Mouse (Mus musculus) intestine, embryonic 15.5 days (tissue): ENCODE results near the gene Ust. TPM values are rescaled to one million over a fixed set of nuclear protein-coding genes. Genes with fewer than 3 reads are reported as not detected.
A peak's percentile ranks its signal among the peaks of the same experiment; 100 is the strongest.

Experiments used
- ATAC-seq: fragments of 200-750 bp; cut with Nextera tagmentation; 2 replicates; pipeline ENCODE4 v1.8.0; 2017; ENCODE audit warnings: moderate TSS enrichment, moderate library complexity
- H3K27ac ChIP-seq: fragments of 300-500 bp; sonication (generic); 2 replicates; pipeline ENCODE4 v1.5.1; 2015; ENCODE audit warnings: mild to moderate bottlenecking, inconsistent platforms
- H3K27me3 ChIP-seq: fragments of 300-500 bp; sonication (generic); replicated peaks from 2 replicates; pipeline ENCODE4 v1.6.1; 2015; ENCODE audit warnings: inconsistent platforms
- H3K36me3 ChIP-seq: fragments of 300-500 bp; sonication (generic); 2 replicates; pipeline ENCODE4 v1.6.1; 2015; ENCODE audit warnings: inconsistent platforms
- H3K4me1 ChIP-seq: fragments of 300-500 bp; sonication (generic); replicated peaks from 2 replicates; pipeline ENCODE4 v1.6.1; 2015; ENCODE audit warnings: inconsistent platforms
- H3K4me2 ChIP-seq: fragments of 300-500 bp; sonication (generic); replicated peaks from 2 replicates; pipeline ENCODE4 v1.6.1; 2015; ENCODE audit warnings: mild to moderate bottlenecking, inconsistent platforms
- H3K4me3 ChIP-seq: fragments of 300-500 bp; sonication (generic); replicated peaks from 2 replicates; pipeline ENCODE4 v1.5.1; 2015; ENCODE audit warnings: inconsistent platforms
- H3K9ac ChIP-seq: fragments of 300-500 bp; sonication (generic); 2 replicates; pipeline ENCODE4 v1.6.1; 2015; ENCODE audit warnings: inconsistent platforms
- H3K9me3 ChIP-seq: fragments of 300-500 bp; sonication (generic); 2 replicates; pipeline ENCODE4 v1.6.1; 2016; ENCODE audit warnings: inconsistent platforms
- WGBS: fragments of 180-500 bp; shearing (Covaris S2); methylation state at CpG from one replicate; pipeline ENCODE4 v1.1.7; 2015; 5-methylcytosine and 5-hydroxymethylcytosine counted together
- polyA plus RNA-seq: library from polyadenylated mRNA; unstranded; fragments of >200 nt; fragmentation: Nextera tagmentation; extraction: Ambion mirVana; gene quantifications from 2 replicates; pipeline ENCODE4 v1.2.1, GENCODE M21; 2015

Gene Ust
- polyA plus RNA-seq, 1 experiment from 2014 or later, result 4.7 TPM

- Histone ChIP-seq H3K4me2 (no peak overlapping the region), H3K9me3 (no peaks in the 10 kb centered on the region), H3K9ac (no peak overlapping the region), H3K27me3 (no peaks in the 10 kb centered on the region), H3K36me3 (no peaks in the 10 kb centered on the region), H3K4me3 (no peak overlapping the region), H3K27ac (no peak overlapping the region), H3K4me1 (no peaks in the 10 kb centered on the region)
- ATAC-seq, result no peak
- 75% methylated on average over 12 of the region's 12 CpGs for WGBS
Measured at GRCm38 (mm10) chr10:8339645-8340428, 178.8 kb downstream of the Ust start.

GRCm38 (mm10) chr10:8336601-8337000 is 182.0 kb downstream of the Ust start:
- H3K36me3 ChIP-seq, result no peaks in the 10 kb centered on the region
- H3K9me3 ChIP-seq, result no peaks in the 10 kb centered on the region
- no peaks in the 10 kb centered on the region for H3K4me1 ChIP-seq
- no peak for ATAC-seq
- 56% methylated on average over 1 of the region's 1 CpGs for WGBS
- H3K4me3 ChIP-seq, result no peak overlapping the region
- no peak overlapping the region for H3K27ac ChIP-seq
- no peak overlapping the region for H3K4me2 ChIP-seq
- H3K9ac ChIP-seq, result no peak overlapping the region
- no peaks in the 10 kb centered on the region for H3K27me3 ChIP-seq

GRCm38 (mm10) chr10:8330958-8331357 is 187.7 kb downstream of the Ust start:
- no peak overlapping the region for H3K4me2 ChIP-seq
- H3K9me3 ChIP-seq, result no peaks in the 10 kb centered on the region
- no peak overlapping the region for H3K9ac ChIP-seq
- ATAC-seq, result no peak
- H3K27ac ChIP-seq, result no peak overlapping the region
- no peaks in the 10 kb centered on the region for H3K4me1 ChIP-seq
- no peak overlapping the region for H3K4me3 ChIP-seq
- no peaks in the 10 kb centered on the region for H3K27me3 ChIP-seq
- 83% methylated on average over 5 of the region's 5 CpGs for WGBS
- H3K36me3 ChIP-seq, result no peaks in the 10 kb centered on the region

- Histone ChIP-seq H3K4me1 (no peaks in the 10 kb centered on the region), H3K27me3 (no peaks in the 10 kb centered on the region), H3K4me3 (no peak overlapping the region), H3K4me2 (no peak overlapping the region), H3K36me3 (no peaks in the 10 kb centered on the region), H3K27ac (no peak overlapping the region), H3K9me3 (no peaks in the 10 kb centered on the region), H3K9ac (no peak overlapping the region)
- no peak for ATAC-seq
- 90% methylated on average over 8 of the region's 8 CpGs for WGBS
Measured at GRCm38 (mm10) chr10:8330006-8330405, 188.6 kb downstream of the Ust start.

- no peak overlapping the region for H3K4me2 ChIP-seq
- no peaks in the 10 kb centered on the region for H3K9me3 ChIP-seq
- ATAC-seq, result no peak
- H3K27me3 ChIP-seq, result no peaks in the 10 kb centered on the region
- H3K36me3 ChIP-seq, result no peaks in the 10 kb centered on the region
- WGBS, result 42% methylated on average over 2 of the region's 2 CpGs
- no peak overlapping the region for H3K27ac ChIP-seq
- H3K4me3 ChIP-seq, result no peak overlapping the region
- H3K4me1 ChIP-seq, result no peaks in the 10 kb centered on the region
- H3K9ac ChIP-seq, result no peak overlapping the region
Measured at GRCm38 (mm10) chr10:8323304-8323765, 195.3 kb downstream of the Ust start.

- Histone ChIP-seq H3K27ac (no peak overlapping the region), H3K4me1 (no peaks in the 10 kb centered on the region), H3K9ac (no peak overlapping the region), H3K9me3 (no peaks in the 10 kb centered on the region), H3K27me3 (no peaks in the 10 kb centered on the region), H3K4me2 (no peak overlapping the region), H3K36me3 (no peaks in the 10 kb centered on the region), H3K4me3 (no peak overlapping the region)
- no peak for ATAC-seq
Measured at GRCm38 (mm10) chr10:8320771-8321170, 197.9 kb downstream of the Ust start.

GRCm38 (mm10) chr10:8309435-8309834 is 209.2 kb downstream of the Ust start:
- H3K27ac ChIP-seq, result no peak overlapping the region
- H3K27me3 ChIP-seq, result no peaks in the 10 kb centered on the region
- 66% methylated on average over 6 of the region's 6 CpGs for WGBS

GRCm38 (mm10) chr10:8304211-8304610 is 214.4 kb downstream of the Ust start:
- no peaks in the 10 kb centered on the region for H3K9me3 ChIP-seq
- H3K4me3 ChIP-seq, result no peak overlapping the region
- WGBS, result 77% methylated on average over 4 of the region's 4 CpGs

More at GRCm38 (mm10) chr10:8309435-8309834, 209.2 kb downstream of the Ust start:
- no peaks in the 10 kb centered on the region for H3K4me1 ChIP-seq
- H3K4me3 ChIP-seq, result no peak overlapping the region
- no peak for ATAC-seq
- no peaks in the 10 kb centered on the region for H3K9me3 ChIP-seq
- no peak overlapping the region for H3K9ac ChIP-seq
- no peaks in the 10 kb centered on the region for H3K36me3 ChIP-seq
- no peak overlapping the region for H3K4me2 ChIP-seq

GRCm38 (mm10) chr10:8299166-8299565 is 219.5 kb downstream of the Ust start:
- no peak overlapping the region for H3K4me2 ChIP-seq
- no peak for ATAC-seq
- H3K27me3 ChIP-seq, result no peaks in the 10 kb centered on the region
- H3K9ac ChIP-seq, result no peak overlapping the region
- no peak overlapping the region for H3K4me3 ChIP-seq
- H3K27ac ChIP-seq, result no peak overlapping the region
- 80% methylated on average over 1 of the region's 1 CpGs for WGBS
- H3K9me3 ChIP-seq, result no peaks in the 10 kb centered on the region
- H3K4me1 ChIP-seq, result no peaks in the 10 kb centered on the region
- H3K36me3 ChIP-seq, result no peaks in the 10 kb centered on the region

More at GRCm38 (mm10) chr10:8304211-8304610, 214.4 kb downstream of the Ust start:
- no peak for ATAC-seq
- H3K9ac ChIP-seq, result no peak overlapping the region
- no peak overlapping the region for H3K4me2 ChIP-seq
- H3K27me3 ChIP-seq, result no peaks in the 10 kb centered on the region
- H3K36me3 ChIP-seq, result no peaks in the 10 kb centered on the region
- H3K27ac ChIP-seq, result no peak overlapping the region
- no peaks in the 10 kb centered on the region for H3K4me1 ChIP-seq

GRCm38 (mm10) chr10:8297214-8297613 is 221.4 kb downstream of the Ust start:
- 24% methylated on average over 2 of the region's 2 CpGs for WGBS
- no peak overlapping the region for H3K9ac ChIP-seq
- no peak for ATAC-seq

GRCm38 (mm10) chr10:8290661-8291060 is 228.0 kb downstream of the Ust start:
- 54% methylated on average over 5 of the region's 5 CpGs for WGBS
- no peaks in the 10 kb centered on the region for H3K9me3 ChIP-seq
- no peaks in the 10 kb centered on the region for H3K36me3 ChIP-seq

More at GRCm38 (mm10) chr10:8297214-8297613, 221.4 kb downstream of the Ust start:
- H3K4me3 ChIP-seq, result no peak overlapping the region
- H3K27me3 ChIP-seq, result no peaks in the 10 kb centered on the region
- no peaks in the 10 kb centered on the region for H3K36me3 ChIP-seq
- no peaks in the 10 kb centered on the region for H3K4me1 ChIP-seq
- no peaks in the 10 kb centered on the region for H3K9me3 ChIP-seq
- H3K4me2 ChIP-seq, result no peak overlapping the region
- no peak overlapping the region for H3K27ac ChIP-seq

GRCm38 (mm10) chr10:8287350-8287791 is 231.3 kb downstream of the Ust start:
- Histone ChIP-seq H3K9ac (no peak overlapping the region), H3K4me3 (no peak overlapping the region), H3K27ac (no peak overlapping the region), H3K36me3 (no peaks in the 10 kb centered on the region), H3K9me3 (no peaks in the 10 kb centered on the region), H3K27me3 (no peaks in the 10 kb centered on the region), H3K4me2 (peak overlapping the region; percentile 20), H3K4me1 (peaks cover 5% of the 10 kb centered on the region)
- peak; percentile 75 for ATAC-seq
- WGBS, result 19% methylated on average over 6 of the region's 6 CpGs

More at GRCm38 (mm10) chr10:8290661-8291060, 228.0 kb downstream of the Ust start:
- Histone ChIP-seq H3K27ac (no peak overlapping the region), H3K4me2 (no peak overlapping the region), H3K27me3 (no peaks in the 10 kb centered on the region), H3K9ac (no peak overlapping the region), H3K4me1 (peaks cover 5% of the 10 kb centered on the region), H3K4me3 (no peak overlapping the region)
- no peak for ATAC-seq

- no peaks in the 10 kb centered on the region for H3K36me3 ChIP-seq
- WGBS, result 79% methylated on average over 3 of the region's 3 CpGs
- no peak overlapping the region for H3K4me2 ChIP-seq
- no peaks in the 10 kb centered on the region for H3K27me3 ChIP-seq
- no peaks in the 10 kb centered on the region for H3K9me3 ChIP-seq
- no peak overlapping the region for H3K9ac ChIP-seq
- peaks cover 5% of the 10 kb centered on the region for H3K4me1 ChIP-seq
- no peak overlapping the region for H3K27ac ChIP-seq
- ATAC-seq, result no peak
- H3K4me3 ChIP-seq, result no peak overlapping the region
Measured at GRCm38 (mm10) chr10:8283991-8284390, 234.6 kb downstream of the Ust start.
